Mouse (Mus musculus): ENCODE results near the gene Col27a1.

- no peak for TF ChIP-seq CTCF (IDR thresholded peaks at IDR 0.05; ENCODE audit: low read depth)
- no peak for TF ChIP-seq EP300 (IDR thresholded peaks at IDR 0.05; ENCODE audit: low read depth)
These were observed 34.2 kb downstream of the Col27a1 start for GRCm38 (mm10) chr4:63247991-63248390.

Data from liver, postnatal 0 days (tissue).